Mouse (Mus musculus): Measurements from ENCODE around the gene Ddx47. TPM values are rescaled to one million over a fixed set of nuclear protein-coding genes. Genes with fewer than 3 reads are reported as not detected.

Ddx47 gene
- polyA plus RNA-seq, 1 experiment = 83.0 TPM

GRCm38 (mm10) chr6:135017211-135017610 is 5.8 kb downstream of the Ddx47 start:
- WGBS = 95% methylated on average over 11 of the region's 11 CpGs
- Histone ChIP-seq H3K4me3 (replicated peaks; ENCODE audit: insufficient read depth, low read depth, low read length) (no peak overlapping the region), H3K4me1 (ENCODE audit: control insufficient read depth, insufficient read depth, low read length) (no peaks in the 10 kb centered on the region), H3K27ac (ENCODE audit: insufficient read depth, low read length) (no peak overlapping the region), H3K27me3 (ENCODE audit: control insufficient read depth, insufficient read depth, low read length) (no peaks in the 10 kb centered on the region)
- TF ChIP-seq CTCF (IDR thresholded peaks at IDR 0.05; ENCODE audit: borderline replicate concordance, insufficient read depth, low read depth, low read length) (no peak), POLR2A (IDR thresholded peaks at IDR 0.05; ENCODE audit: borderline replicate concordance, insufficient read depth, low read length) (no peak)
- no peak for DNase-seq

DNA sequence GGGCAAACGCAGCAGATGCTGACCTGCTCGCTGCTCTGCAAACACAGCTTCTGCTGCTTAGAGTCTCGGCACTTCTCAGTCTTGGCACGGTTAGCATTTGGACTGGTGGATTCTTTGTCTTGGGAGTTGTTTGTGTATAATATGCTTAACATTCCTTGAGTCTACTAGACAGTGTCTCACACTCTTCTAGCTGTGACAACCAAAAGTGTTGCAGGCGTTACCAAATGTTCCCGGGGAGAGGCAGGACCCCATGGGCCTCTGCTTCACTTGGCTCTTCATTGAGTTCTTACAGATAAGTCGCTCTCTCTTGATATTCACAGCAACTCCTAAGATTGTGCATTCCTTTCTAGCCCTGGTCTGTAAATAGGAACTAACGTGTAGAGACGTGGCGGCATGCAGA is 8.2 kb downstream of the Ddx47 start:
- DNase-seq = no peak
- no peaks in the 10 kb centered on the region for H3K4me1 ChIP-seq (ENCODE audit: control insufficient read depth, insufficient read depth, low read length)
- 70% methylated on average over 10 of the region's 10 CpGs for WGBS
- H3K4me3 ChIP-seq (replicated peaks; ENCODE audit: insufficient read depth, low read depth, low read length) = no peak overlapping the region
- no peaks in the 10 kb centered on the region for H3K27me3 ChIP-seq (ENCODE audit: control insufficient read depth, insufficient read depth, low read length)
- no peak overlapping the region for H3K27ac ChIP-seq (ENCODE audit: insufficient read depth, low read length)
- no peak for TF ChIP-seq CTCF (IDR thresholded peaks at IDR 0.05; ENCODE audit: borderline replicate concordance, insufficient read depth, low read depth, low read length)
- no peak for TF ChIP-seq POLR2A (IDR thresholded peaks at IDR 0.05; ENCODE audit: borderline replicate concordance, insufficient read depth, low read length)

GRCm38 (mm10) chr6:135021633-135022032 is 10.2 kb downstream of the Ddx47 start:
- H3K27ac ChIP-seq (ENCODE audit: insufficient read depth, low read length) = no peak overlapping the region
- no peaks in the 10 kb centered on the region for H3K4me1 ChIP-seq (ENCODE audit: control insufficient read depth, insufficient read depth, low read length)
- WGBS = 94% methylated on average over 3 of the region's 3 CpGs

GRCm38 (mm10) chr6:135023379-135023778 is 12.0 kb downstream of the Ddx47 start:
- Histone ChIP-seq H3K4me3 (replicated peaks; ENCODE audit: insufficient read depth, low read depth, low read length) (no peak overlapping the region), H3K27me3 (ENCODE audit: control insufficient read depth, insufficient read depth, low read length) (no peaks in the 10 kb centered on the region), H3K27ac (ENCODE audit: insufficient read depth, low read length) (no peak overlapping the region), H3K4me1 (ENCODE audit: control insufficient read depth, insufficient read depth, low read length) (no peaks in the 10 kb centered on the region)
- no peak for DNase-seq
- WGBS = 93% methylated on average over 14 of the region's 14 CpGs
- TF ChIP-seq CTCF (IDR thresholded peaks at IDR 0.05; ENCODE audit: borderline replicate concordance, insufficient read depth, low read depth, low read length) (no peak), POLR2A (IDR thresholded peaks at IDR 0.05; ENCODE audit: borderline replicate concordance, insufficient read depth, low read length) (no peak)

More at GRCm38 (mm10) chr6:135021633-135022032, 10.2 kb downstream of the Ddx47 start:
- DNase-seq = no peak
- Histone ChIP-seq H3K27me3 (ENCODE audit: control insufficient read depth, insufficient read depth, low read length) (no peaks in the 10 kb centered on the region), H3K4me3 (replicated peaks; ENCODE audit: insufficient read depth, low read depth, low read length) (no peak overlapping the region)
- TF ChIP-seq POLR2A (IDR thresholded peaks at IDR 0.05; ENCODE audit: borderline replicate concordance, insufficient read depth, low read length) = no peak
- TF ChIP-seq CTCF (IDR thresholded peaks at IDR 0.05; ENCODE audit: borderline replicate concordance, insufficient read depth, low read depth, low read length) = no peak

DNA sequence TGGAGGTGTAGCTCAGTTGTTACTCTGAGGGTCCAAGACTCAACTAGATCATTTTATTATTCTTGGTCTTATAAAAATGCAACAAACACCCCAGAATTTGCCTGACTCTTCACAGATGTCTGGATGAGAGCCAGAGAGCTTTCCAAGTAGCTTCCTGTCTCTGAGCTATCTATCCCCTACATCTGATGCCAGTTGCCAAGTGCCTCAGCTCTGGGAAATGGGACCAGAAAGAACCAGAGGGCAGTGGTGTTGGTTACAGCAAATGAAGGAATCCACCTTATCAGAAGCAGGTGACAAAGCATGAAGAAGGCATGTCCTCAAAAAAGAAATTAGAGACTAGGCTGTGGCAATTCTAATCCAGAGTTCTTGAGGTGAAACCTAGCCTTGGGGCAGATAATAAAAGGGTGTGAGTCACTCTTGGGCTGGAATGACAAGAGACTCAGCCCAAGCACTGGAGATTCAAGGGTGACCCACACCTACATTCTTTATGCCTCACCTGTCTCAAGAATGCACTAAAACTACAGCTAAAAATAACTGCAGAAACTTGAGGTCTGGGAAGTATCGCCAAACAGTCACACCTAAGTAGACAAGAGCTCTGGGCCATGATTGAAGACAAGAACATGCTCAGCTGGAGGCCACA is 13.5 kb downstream of the Ddx47 start:
- Histone ChIP-seq H3K27me3 (ENCODE audit: control insufficient read depth, insufficient read depth, low read length) (no peaks in the 10 kb centered on the region), H3K4me1 (ENCODE audit: control insufficient read depth, insufficient read depth, low read length) (no peaks in the 10 kb centered on the region), H3K27ac (ENCODE audit: insufficient read depth, low read length) (no peak overlapping the region), H3K4me3 (replicated peaks; ENCODE audit: insufficient read depth, low read depth, low read length) (no peak overlapping the region)
- 93% methylated on average over 1 of the region's 1 CpGs for WGBS
- TF ChIP-seq POLR2A (IDR thresholded peaks at IDR 0.05; ENCODE audit: borderline replicate concordance, insufficient read depth, low read length) (no peak), CTCF (IDR thresholded peaks at IDR 0.05; ENCODE audit: borderline replicate concordance, insufficient read depth, low read depth, low read length) (no peak)
- DNase-seq = no peak

DNA sequence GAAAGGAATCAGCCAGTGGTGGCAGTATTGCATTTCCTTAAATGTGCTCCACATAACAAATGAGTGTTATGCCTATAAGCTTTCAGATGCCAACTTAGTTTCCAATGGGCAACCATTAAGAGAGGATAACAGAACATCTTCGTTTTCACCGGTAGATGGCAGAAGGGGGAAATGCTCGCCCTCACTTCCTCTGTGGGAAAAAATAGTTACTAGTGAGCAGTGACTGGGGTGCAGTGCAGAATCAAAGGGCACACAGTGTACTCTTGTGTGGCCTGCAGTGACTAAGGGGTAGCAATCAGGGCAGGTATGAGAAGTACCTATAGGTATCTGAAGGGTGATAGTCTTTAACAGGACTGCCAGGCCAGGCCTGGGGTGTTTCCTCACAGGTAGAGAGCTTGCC is 14.8 kb downstream of the Ddx47 start:
- TF ChIP-seq CTCF (IDR thresholded peaks at IDR 0.05; ENCODE audit: borderline replicate concordance, insufficient read depth, low read depth, low read length) (peak; percentile 21; the same call in 1 of the 2 replicates), POLR2A (IDR thresholded peaks at IDR 0.05; ENCODE audit: borderline replicate concordance, insufficient read depth, low read length) (no peak)
- no peak overlapping the region for H3K27ac ChIP-seq (ENCODE audit: insufficient read depth, low read length)
- WGBS = 12% methylated on average over 3 of the region's 3 CpGs
- H3K27me3 ChIP-seq (ENCODE audit: control insufficient read depth, insufficient read depth, low read length) = no peaks in the 10 kb centered on the region
- DNase-seq = peak in 1 of 2 experiments; percentile 20
- no peaks in the 10 kb centered on the region for H3K4me1 ChIP-seq (ENCODE audit: control insufficient read depth, insufficient read depth, low read length)
- no peak overlapping the region for H3K4me3 ChIP-seq (replicated peaks; ENCODE audit: insufficient read depth, low read depth, low read length)

DNA sequence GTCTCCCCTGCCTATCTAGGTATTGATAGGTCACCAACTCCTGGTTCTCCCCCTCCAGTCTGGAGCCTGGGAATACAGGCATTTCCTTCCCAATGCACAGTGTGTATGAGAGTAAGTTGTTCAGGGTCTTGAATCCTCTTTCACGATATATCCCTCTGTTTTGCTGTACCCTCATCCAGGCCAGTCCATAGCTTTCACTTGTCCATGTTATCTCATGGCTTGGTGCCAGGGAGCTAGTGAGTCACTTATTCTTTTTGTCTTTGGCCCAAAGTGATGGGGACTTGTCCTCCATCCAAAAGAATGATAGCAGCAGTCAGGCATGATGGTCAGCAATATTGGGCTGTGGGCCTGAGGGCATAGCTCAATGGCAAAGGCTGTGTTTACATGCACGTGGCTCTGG is 15.3 kb downstream of the Ddx47 start:
- Histone ChIP-seq H3K27me3 (ENCODE audit: control insufficient read depth, insufficient read depth, low read length) (no peaks in the 10 kb centered on the region), H3K27ac (ENCODE audit: insufficient read depth, low read length) (no peak overlapping the region), H3K4me1 (ENCODE audit: control insufficient read depth, insufficient read depth, low read length) (no peaks in the 10 kb centered on the region), H3K4me3 (replicated peaks; ENCODE audit: insufficient read depth, low read depth, low read length) (no peak overlapping the region)
- no peak for TF ChIP-seq POLR2A (IDR thresholded peaks at IDR 0.05; ENCODE audit: borderline replicate concordance, insufficient read depth, low read length)
- TF ChIP-seq CTCF (IDR thresholded peaks at IDR 0.05; ENCODE audit: borderline replicate concordance, insufficient read depth, low read depth, low read length) = no peak
- WGBS = 72% methylated on average over 2 of the region's 2 CpGs
- no peak for DNase-seq

DNA sequence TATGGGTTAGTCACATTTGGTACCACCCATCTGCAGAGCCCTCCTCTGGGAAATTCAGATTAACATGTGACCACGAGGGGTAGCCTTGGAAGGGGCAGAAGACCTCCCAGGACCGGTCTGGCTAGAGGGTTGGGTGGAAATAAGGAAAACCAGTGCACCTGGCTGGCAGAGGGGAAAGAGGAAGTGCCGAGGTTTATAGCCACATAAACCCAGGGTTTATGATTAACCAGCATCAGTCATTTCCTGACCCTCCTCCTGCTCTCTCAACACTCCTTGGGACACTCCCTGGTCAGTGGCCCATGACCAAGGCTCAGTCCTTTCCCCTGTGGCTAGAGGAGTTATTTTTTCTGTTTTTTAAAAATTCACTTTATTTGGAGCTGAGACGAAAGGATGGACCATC is 17.8 kb downstream of the Ddx47 start:
- Histone ChIP-seq H3K27ac (ENCODE audit: insufficient read depth, low read length) (no peak overlapping the region), H3K27me3 (ENCODE audit: control insufficient read depth, insufficient read depth, low read length) (no peaks in the 10 kb centered on the region), H3K4me3 (replicated peaks; ENCODE audit: insufficient read depth, low read depth, low read length) (no peak overlapping the region), H3K4me1 (ENCODE audit: control insufficient read depth, insufficient read depth, low read length) (no peaks in the 10 kb centered on the region)
- WGBS = 76% methylated on average over 4 of the region's 4 CpGs
- DNase-seq = no peak
- no peak for TF ChIP-seq CTCF (IDR thresholded peaks at IDR 0.05; ENCODE audit: borderline replicate concordance, insufficient read depth, low read depth, low read length)
- TF ChIP-seq POLR2A (IDR thresholded peaks at IDR 0.05; ENCODE audit: borderline replicate concordance, insufficient read depth, low read length) = no peak
